Mouse (Mus musculus) cerebellum, adult 2 months (tissue): ENCODE results near the gene Lrrc36.

Source experiments
- CTCF ChIP-seq: fragments of 200-500 bp; IDR thresholded peaks from 2 replicates; pipeline ENCODE4 v1.5.1; 2011; ENCODE audit warnings: low read depth, mild to moderate bottlenecking, control low read depth, low read length, moderate library complexity, borderline replicate concordance; ENCODE audit not compliant: insufficient read depth
- POLR2A ChIP-seq: fragments of 200-500 bp; IDR thresholded peaks from 2 replicates; pipeline ENCODE4 v1.6.1; 2011; ENCODE audit warnings: low read length, control low read depth, borderline replicate concordance; ENCODE audit not compliant: insufficient read depth

GRCm38 (mm10) chr8:105499787-105500186 is 86.4 kb downstream of the Lrrc36 start:
- TF ChIP-seq POLR2A (no peak), CTCF (no peak)
